Mouse (Mus musculus) erythroblast, adult 5-6 weeks (primary cell): ENCODE results near the gene Chn1. TPM values are rescaled to one million over a fixed set of nuclear protein-coding genes. Genes with fewer than 3 reads are reported as not detected.
"Not testable (repeated sequence)": the region's sequence is repeated elsewhere in the genome, so short reads cannot be mapped to it uniquely, and the experiment has no call there.

ENCODE experiments used
- ATAC-seq: replicated peaks from 2 replicates; pipeline ENCODE4 v1.8.0; 2016; ENCODE audit warnings: moderate number of reproducible peaks, mild to moderate bottlenecking, moderate TSS enrichment, inconsistent platforms; ENCODE audit not compliant: poor library complexity, low FRiP score, severe bottlenecking
- total RNA-seq, 2 experiments: library from RNA; stranded (forward) in 1 of 2; stranded (reverse) in 1 of 2; fragments of 150-400 nt in 1 of 2; fragments of 200-764, 138-1000 nt in 1 of 2; gene quantifications; 2 replicates each; pipeline versions ENCODE4 v1.2.3 to v1.2.4; 2015 to 2017; ENCODE audit warnings: low replicate concordance in 2 of 2

Gene Chn1
- total RNA-seq (2015; ENCODE audit: low replicate concordance) (not detected in 2 replicates), total RNA-seq (2017; ENCODE audit: low replicate concordance) (not detected in 2 replicates)

DNA sequence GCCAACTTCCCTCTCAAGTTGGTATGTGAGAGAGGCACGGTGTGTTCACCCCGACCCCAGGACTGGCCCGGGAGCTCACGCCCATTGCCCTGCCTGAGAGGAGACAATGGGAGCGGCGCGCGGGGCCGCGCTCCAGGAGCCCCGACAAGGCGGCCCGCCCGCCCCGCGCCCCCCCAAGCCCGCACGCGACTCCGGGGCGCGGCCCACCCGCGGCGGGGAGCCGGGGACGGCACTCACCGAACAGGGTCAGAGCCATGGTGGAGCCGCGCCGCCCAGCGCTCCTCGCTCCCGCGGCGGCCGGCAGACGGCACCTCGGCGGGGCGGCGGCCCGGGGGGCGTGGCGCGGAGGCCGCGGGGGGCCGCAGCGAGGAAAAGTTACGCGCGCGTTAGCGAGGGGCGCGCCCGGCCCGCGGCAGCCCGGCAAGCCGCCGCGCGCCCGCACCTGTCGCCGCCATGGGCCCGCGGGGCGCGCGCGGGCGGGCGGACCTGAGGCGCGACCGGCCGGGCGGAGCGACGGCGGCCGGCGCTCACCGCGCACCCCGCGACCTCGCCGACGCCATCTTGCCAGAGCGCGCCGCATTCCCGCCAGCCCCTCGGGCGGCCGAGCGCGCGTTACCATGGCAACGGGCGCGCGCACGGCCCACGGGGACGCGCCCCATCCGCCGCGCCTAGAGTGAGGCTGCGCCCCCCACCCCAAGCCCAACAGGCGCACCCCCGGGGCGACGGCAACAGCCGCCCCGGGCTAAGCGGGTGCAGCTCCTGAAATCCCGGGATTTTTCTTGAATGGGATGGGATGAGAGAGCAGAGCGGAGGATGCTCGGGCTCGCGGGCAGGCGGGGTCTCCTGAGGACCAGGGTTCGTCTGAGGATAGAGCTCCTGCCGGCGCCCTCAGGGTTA, at the start of gene Chn1:
Gene Chn1 (minus strand): TSS at position 561 of the 897 bp plus-strand sequence.
- no peak for ATAC-seq

DNA sequence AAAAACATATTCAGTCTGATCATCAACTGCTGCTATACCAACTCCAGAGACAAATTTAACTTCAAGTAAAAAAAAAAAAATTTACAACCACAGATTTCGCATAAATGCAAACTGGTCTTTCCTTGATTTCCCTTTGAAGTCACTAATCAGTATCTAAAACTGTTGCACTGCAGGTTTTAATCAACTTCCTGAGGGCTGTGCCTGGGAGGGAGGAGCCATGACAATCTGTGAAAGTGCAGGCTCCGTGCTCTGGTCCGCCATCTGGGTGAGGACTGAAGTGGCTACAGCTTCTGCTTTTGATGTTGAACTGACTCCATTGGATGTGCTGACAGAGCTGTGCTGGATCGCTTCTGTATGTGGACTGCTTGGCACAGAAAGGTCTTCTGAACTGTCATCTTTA, 43.6 kb upstream of the Chn1 start:
- ATAC-seq: no peak

DNA sequence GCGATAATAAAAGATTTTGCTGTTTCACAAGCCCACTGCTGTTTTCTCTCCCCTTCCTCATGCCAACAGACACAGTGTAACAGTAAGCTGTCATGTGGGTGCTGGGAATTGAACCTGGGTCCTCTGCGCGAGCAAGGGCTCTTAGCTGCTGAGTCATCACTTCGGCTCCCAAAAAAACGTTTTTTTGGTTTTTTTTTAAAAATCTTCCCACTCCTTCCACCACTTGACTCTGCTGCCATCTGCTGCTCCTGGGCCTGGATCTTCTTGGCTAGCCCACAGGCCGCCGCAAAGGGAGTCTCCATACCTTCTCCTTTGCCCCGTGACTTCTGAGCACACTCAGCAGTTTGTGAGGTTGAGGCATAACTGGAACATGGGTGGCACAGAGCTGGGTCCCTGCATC, 32.5 kb upstream of the Chn1 start:
- no peak for ATAC-seq

DNA sequence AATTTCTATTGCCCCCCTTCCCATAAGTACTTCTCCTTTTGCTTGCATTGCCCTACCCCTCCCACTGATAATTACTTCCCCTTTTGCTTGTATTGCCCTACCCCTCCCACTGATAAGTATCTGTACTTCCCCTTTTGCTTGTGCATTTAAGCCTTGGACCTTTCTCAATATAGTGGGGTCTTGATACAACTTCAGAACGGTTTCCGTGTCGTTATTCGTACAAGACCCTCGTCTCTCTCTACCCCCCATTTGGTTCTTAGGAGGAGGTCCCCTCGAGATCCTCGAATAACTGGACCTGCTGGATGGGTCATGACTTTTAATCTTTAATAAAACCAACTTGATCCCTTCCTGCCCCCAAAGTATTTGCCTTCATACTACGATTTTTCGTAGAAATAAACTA, 25.0 kb upstream of the Chn1 start:
- not testable (repeated sequence) for ATAC-seq

DNA sequence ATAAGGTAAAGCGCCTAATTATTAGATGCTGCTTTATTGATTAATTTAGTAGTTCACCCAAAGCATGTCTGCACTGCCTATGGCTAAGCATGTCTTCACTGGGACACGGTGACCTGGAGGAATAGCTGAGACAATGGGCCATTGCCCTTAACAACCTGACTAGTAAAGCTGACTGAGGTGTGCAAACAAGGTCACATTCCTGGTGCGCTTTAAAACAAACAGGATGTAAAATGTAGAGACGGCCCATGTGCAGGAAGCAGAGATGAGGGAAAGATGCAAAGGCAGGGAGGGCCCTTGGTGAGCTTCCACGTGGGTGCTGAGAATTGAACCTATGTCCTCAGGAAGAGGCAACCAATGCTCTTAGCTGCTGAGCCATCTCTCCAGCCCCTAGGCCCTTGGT, 23.6 kb upstream of the Chn1 start:
- ATAC-seq: no peak

DNA sequence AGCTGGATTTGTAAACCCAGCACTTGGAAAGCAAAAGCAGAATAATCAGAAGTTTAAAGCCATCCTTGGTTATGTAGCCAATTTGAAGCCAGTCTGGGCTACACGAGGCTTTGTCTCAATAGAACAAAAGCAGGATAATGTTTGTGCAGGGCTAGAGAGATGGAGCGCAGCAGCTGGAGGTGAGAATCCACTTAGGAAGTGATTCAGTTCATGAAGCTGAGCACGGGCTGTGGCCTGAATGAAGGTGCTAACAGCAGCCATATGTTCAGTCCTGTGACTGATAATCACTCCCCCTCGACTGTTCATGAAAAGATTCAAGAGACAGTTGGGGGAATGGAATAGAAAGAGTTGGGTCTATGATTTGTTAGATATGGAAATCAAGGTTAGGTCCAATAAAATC, 23.0 kb upstream of the Chn1 start:
- no peak for ATAC-seq

DNA sequence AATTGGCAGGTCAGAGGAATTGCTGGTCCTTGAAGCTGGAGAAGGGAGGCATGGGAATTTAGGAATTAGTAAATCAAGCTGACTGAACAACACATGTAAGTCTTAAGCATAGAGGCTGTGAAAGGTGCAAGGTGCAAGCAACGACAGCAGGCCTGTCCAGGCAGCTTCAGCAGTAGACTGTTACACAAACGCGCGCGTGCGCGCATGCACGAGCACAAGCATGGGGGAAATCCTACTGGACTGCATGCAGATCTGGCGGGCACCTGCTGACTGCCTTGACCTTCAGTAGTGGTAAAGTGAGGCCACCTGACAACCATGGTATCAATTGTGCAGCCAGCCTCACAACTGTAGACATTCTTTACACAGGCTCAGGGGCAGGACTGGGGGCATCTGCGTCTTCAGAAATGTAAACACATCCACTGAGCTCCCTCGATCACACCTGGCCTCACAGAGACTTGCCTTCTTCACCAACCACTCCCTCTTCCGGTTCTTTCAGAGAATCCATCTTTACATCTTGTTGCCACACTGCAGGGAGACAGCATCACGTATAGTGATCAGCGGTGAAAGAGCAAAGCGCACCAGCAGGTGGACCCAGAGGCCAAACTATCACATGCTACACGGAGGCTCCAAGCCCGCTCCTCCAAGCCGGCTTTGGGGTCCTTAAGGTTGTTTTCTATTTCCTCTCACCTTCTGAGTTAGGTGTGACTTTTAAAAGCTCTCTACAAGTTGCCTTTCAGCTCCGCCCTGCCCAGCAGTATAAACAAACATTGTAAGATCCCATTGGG, 16.9 kb upstream of the Chn1 start:
- ATAC-seq: no peak

DNA sequence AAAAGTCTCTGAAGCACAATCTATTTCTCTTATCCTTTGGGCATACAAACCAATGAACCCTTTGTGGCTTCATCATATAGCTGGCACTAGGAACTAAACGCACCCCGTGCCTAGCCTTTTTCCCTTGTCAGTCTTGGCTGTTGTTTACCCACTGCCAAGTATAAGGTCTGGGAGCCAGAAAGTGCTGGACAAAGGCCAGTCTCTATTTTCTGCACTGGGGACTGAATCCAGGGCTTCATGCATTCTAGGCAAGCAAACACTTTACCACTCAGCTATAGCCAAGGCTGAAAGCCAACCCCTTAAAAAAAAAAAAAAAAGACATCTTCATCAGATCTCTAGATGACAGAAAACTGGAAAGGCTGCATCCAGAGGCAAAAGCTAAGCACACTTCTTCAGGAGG, 15.2 kb upstream of the Chn1 start:
- no peak for ATAC-seq

DNA sequence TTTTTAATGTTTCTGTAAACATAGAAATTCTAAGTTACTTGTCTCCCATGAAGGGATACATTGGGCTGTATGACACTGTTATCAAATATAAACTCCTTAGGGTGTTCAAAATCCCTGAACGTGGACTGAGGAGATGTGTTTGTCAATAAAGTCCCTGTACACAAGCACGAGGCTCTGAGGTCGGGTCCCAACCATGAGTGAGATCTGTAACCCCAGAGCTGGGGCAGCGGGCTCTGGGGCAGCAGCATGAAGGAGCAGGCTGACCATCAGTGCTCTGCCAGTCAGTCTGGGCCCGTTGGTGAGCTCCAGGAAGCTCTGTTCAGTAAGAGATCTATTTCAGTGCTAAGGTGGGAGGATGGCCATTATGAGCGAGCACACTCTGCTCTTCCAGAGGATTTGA, 13.2 kb upstream of the Chn1 start:
- ATAC-seq: no peak

DNA sequence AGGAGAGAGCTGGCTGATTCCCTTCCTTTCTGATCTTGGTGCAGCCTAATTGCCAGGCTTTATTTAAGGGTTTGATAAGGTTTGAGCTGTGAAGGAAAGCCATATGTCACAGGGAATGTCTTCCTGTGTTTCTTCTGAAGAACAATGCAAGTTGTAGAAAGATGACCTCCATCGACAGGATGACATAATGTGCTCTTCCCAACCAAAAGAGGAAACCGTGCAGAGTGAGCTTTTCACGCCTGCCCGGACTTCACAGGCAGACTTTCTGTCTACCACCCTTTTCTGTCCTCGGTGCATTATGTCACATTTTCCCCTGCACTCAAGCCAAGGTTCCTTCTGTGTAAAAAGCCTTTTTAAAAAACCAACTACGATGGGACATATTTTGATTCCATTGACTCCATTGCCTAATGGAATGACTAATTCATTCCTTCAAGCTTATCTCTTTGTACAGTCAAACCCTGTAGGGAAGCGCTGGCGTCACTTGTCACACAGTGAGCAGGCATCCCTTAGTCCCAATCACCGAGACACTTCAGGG, 7.3 kb upstream of the Chn1 start:
- no peak for ATAC-seq

DNA sequence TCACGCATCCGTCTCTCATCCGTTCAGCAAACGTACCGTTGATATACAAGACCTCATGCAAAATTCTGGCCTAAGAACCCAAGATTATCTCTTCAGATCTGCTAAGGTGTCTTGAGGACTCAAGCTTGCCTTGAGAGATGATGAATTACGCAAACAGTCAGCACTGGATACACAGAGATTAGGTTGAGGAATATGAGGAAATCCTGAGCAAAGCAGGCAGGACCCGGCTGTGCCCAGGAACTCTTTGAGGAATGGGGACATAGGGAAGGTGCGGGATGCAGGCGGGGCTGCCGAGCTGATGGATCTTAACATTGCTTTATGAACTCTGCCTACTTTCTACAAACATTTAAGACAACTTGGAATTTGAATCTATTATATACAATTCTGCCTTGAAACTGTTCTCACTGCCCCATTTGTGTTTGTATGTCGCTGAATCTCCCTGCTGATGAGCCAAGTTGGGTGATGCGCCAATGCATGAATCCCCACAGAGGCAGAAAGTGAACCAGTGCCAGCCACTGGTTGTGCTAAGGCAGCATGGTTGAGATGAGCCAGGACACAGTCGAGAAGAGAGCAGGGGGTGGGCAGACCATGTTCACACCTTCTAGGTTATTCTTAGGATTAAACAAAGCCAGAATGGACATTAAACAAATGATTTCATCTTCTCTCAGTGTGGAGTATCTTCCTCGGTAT, 5.3 kb upstream of the Chn1 start:
- ATAC-seq: no peak

DNA sequence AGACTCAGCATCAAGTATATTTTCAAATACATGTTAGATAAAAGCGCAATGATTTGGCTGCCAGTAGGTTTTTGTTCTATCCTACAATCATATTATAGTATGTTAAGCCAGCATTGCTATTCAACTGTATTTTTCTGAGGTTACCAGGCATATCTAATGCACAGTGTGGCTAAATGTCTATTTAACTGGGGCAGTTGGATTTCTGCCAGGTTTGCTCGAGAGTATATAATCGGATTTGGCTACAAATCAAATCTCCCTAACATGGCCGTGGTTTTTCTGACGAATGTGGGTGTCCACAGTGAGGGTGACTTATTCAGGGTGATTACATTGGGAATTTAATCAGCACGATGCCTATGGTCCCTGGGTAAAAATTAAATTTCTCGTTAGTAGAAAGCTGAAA, 4.7 kb upstream of the Chn1 start:
- ATAC-seq: no peak

DNA sequence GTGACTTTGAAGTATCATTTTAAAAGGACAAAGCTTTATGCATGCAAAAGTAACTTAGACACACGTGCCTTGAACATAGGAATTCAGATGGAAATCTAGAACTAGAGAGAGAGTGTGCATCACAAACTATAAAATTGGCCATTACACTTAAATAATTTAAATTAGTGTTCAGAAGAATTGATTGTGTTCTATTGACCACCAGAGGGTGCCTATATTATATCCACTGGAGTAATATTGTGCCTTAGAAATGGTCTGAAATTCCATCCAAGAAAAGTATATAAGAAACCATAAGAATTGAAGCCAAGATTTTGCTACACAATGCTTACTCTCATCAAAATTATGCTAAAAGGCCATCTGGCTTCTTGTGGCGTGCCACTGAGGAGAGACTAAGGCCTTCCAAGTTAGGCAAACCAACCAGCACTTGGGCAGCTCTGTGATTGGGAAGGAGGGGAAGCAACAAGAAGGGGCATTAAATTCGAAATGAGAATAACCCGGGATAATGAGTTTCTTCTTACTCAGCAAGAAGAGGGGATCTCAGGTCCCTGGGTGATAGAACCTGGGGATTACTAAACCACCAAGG, 4.0 kb upstream of the Chn1 start:
- no peak for ATAC-seq

DNA sequence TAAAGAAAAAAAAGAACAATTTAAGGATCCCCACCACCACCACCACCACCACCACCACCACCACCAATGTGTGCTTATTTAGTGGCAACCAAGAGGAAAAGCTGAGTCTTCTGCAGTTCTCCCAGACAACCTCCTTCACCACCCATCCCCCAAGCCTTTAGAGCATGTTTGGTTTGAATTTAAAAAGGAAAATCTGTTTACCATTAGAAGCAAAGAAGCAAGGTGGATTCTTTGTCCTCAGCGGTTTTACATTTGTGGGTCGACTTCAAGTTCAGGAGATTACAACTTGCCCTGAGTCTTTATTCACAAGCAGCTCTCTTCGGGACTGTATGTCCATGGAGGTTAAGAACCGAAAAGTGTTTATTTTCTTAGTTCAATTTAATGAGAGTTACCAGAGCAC, 1.8 kb upstream of the Chn1 start:
- no peak for ATAC-seq

DNA sequence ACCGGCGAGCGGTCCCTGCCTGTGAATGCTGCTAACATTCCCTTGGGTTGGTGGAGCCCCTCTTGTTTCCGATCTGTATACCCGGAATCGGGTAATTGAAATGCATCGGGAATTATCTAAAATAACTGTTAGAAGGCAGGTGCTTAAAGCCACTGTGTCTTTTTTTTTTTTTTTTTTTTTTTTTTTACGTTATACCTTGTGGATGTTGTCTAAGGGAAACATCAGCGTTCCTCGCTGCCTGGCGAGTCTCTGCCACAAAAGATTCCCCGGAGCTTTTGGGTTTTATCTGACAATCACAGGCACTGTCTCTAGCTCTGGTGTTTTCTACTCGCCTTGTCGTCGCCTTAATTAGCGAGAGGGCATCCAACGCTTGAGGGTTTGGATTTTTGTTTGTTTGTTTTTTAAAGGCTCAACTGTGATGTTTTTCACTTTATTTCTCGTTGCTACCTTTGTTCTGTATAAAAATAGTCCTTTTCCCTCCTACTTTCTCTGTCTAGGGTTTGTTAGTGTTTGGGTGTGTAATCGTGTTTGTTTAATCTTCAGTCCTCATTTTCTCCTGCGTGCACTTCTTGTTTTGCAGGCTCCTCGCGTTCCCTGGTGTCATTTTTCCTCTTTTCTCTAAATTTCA, 651 bp upstream of the Chn1 start:
- ATAC-seq: no peak

DNA sequence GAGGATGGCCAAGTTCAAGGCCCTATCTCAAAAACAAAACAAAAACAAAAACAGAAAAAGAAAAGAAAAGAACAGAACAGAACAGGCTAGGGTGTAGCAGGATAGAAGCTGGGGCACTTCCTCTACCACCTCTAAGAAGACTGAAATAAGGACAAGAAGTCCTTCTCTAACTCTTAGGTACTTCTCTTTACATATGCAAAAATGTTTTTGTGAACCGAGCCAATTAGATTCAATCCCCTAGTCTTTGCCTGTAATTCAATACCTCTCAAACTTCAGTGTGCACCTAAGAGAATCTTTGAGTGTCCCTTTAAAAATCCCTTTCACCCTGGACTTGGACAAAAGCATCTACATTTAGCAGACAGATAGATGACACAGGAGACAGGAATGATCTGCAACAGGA, 2.2 kb downstream of the Chn1 start:
- ATAC-seq: no peak

DNA sequence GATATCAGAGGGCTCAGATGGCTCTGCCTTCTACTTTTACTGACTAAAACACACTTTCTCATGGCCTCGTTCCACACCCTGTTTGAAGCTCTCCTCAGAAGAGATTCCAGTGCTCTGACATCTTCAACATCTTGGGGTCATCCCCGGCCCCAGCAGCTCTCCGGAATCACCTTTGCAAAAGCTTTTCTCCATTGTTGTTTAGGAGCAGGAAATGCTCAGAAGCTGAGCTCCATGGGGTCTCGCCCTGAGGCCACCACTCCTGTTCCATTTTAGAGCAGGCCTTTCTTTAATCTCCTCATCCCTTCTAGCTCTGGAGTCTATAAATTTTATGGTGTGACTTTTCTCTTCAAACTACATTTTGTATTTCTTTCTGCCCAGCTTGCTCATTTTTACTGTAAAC, 6.5 kb downstream of the Chn1 start:
- no peak for ATAC-seq

DNA sequence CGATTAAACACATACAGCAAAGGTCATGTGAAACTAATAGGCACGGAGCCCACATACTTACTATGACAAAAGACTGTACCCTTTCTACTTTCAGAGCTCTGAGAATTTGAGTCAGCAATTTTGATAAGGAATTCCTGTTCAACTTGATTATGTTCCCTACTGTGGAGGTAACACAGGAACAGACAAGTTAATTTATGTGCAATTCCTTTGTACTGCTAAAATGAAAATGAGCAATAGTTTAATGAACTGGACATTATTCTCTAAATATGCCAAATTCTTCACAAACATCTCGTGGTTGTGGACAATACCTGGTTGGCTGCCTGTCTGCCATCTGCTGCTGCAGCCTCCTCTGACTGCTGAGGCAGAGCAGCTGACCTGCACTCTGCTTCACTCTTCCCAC, 11.6 kb downstream of the Chn1 start:
- no peak for ATAC-seq

DNA sequence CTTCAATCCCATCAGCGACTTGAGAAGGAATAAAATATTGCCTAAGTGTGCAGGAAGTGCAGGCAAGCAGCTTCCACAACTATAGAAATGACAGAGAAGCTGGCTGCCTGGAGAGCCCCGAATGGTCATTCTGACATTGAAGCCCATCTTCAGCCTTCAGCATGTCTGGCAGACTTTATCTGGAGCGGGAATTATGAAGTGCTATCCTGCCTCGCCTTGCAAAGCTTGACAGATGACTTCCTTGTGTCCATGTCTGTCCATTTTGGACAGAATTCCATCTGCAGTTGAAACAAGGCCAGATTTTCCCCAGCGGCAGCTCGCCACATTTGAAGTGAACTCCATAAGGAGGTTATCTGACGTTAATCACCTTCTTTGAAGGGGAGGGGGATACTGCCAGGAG, 15.2 kb downstream of the Chn1 start:
- ATAC-seq: no peak
